Mouse (Mus musculus) cerebellum, adult (tissue): ENCODE measurements around the gene Ythdf2.
A peak's percentile ranks its signal among the peaks of the same experiment; 100 is the strongest.
"Not testable (repeated sequence)": the region's sequence is repeated elsewhere in the genome, so short reads cannot be mapped to it uniquely, and the experiment has no call there.

Experiments used
- ATAC-seq: cut with Nextera tagmentation; 2 replicates; pipeline ENCODE4 v1.9.2; 2017; ENCODE audit warnings: mild to moderate bottlenecking, moderate library complexity, mixed read lengths; ENCODE audit not compliant: insufficient number of reproducible peaks, low FRiP score, low TSS enrichment

Gene Ythdf2

GRCm38 (mm10) chr4:132211953-132212734, at the start of gene Ythdf2:
Gene Ythdf2, minus strand, starts transcription at chr4:132212303.
- ATAC-seq: peak; percentile 97

GRCm38 (mm10) chr4:132260404-132261379, 48.6 kb upstream of the Ythdf2 start:
- no peak for ATAC-seq

GRCm38 (mm10) chr4:132259248-132259647, 47.1 kb upstream of the Ythdf2 start:
- no peak for ATAC-seq

DNA sequence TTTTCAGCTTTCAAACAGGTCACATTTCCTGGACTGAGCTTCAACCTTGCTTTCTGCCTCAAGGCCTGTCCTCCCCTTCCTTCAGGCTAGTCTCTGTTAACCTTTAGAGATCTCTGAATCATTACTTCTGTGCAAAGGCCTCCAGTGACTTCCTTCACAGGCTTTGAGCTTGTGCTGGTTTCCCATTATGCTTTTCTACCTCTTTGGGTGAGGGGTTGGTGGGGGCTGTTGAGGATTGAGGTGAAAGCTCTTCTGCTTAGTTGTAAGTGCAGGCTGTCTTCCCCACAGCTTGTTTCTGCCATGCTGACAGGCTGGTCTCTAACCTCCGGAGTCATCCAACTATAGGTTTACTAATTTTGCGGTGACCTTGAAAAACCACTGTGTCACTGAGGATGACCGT, 44.3 kb upstream of the Ythdf2 start:
- no peak for ATAC-seq

DNA sequence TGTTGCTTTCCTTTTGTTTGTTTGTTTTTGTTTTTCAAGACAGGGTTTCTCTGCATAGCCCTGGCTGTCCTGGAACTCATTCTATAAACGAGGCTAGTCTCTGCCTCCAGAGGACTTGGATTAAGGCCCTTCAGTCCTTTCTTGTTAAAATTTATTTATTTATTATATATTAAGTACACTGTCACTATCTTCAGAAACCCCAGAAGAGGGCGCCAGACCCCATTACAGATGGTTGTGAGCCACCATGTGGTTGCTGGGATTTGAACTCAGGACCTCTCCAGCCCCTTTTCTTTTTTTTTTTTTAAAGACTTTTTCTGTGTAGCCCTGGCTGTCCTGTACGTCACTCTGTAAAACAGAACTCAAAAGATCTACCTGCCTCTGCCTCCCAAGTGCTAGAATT, 42.9 kb upstream of the Ythdf2 start:
- no peak for ATAC-seq

GRCm38 (mm10) chr4:132253622-132254021, 41.5 kb upstream of the Ythdf2 start:
- no peak for ATAC-seq

- no peak for ATAC-seq
Observed at GRCm38 (mm10) chr4:132253128-132253527, 41.0 kb upstream of the Ythdf2 start.

- no peak for ATAC-seq
Observed at GRCm38 (mm10) chr4:132251596-132251995, 39.5 kb upstream of the Ythdf2 start.

DNA sequence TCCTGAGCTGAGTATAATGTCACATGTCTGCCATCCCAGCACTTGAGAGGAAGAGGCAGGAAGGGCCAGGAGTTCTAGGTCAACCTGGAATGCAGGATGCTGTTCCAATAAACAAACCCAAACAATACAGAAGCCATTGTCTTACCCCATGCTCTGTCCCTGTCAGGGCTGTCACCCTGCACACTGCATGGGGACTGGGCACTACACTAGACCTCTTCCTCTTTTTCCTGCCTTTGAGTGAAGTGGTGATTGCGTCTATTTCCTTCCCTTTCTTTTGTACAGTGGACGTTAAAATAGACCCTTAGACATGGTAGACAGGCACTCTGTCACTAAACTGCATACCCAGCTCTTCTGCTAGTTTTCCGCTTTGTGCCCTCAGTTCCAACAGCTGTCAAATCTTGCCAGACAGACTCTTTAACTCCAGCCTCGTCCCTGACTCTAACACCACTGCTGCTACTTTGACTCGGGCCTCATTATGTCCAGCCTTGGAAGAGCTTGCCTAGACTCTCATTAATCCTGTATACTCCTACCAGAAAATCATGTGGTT, 35.4 kb upstream of the Ythdf2 start:
- ATAC-seq: no peak

GRCm38 (mm10) chr4:132245643-132246042, 33.5 kb upstream of the Ythdf2 start:
- ATAC-seq: no peak

DNA sequence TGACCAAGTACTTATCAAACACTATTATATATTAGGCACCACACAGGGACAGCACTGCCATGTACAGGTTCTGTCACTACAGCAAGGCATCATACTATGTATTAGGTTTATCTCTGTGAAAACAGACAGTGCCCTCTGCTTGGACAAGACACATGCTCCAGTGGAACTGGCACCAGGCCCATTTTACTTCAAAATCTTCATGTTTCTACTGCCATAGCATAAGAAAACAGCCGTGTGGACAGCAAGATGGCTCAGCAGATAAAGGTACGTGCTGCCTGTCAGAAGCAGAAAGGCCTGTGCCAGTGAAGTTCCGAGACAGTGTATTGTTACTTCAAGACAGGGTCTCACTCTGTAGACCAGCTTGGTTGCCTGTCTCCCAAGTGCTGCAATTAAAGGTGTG, 29.1 kb upstream of the Ythdf2 start:
- ATAC-seq: no peak

DNA sequence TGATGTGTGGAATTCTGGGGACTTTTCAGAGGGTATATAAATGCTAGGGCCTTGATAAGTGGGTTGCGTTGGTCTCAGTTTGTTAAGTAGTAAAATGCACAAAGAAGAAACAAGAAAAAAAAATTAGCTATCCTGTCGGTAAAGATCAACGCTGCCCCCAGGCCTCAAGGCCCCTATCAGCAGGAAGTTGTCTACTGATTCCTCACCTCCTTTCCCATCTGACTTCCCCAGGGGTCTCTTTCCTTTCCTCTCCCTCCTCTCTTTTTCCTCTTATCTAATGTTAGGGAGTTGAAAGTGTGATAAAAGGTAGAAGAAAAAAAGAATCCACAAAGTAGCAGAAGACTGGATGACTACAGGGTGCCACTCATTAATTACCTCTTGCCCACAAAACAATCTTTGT, 28.3 kb upstream of the Ythdf2 start:
- ATAC-seq: no peak

DNA sequence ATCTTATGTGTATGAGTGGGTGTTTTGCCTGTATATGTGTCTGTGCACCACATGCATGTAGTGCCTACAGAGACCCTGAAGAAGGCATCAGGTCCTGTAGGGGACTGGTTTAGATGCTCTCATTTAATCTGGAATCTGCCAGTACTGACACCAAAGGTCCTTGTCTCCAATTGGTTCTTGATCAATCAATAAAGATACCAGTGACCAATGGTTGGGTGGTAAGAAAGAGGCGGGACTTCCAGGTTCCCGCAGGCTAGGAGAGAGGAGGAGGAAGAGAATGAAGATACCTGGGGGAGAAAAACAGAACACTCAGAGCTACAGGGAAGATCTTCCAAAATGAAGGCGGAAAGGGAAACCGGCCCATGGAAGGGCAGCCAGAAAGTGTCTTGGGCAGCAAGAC, 26.3 kb upstream of the Ythdf2 start:
- no peak for ATAC-seq

DNA sequence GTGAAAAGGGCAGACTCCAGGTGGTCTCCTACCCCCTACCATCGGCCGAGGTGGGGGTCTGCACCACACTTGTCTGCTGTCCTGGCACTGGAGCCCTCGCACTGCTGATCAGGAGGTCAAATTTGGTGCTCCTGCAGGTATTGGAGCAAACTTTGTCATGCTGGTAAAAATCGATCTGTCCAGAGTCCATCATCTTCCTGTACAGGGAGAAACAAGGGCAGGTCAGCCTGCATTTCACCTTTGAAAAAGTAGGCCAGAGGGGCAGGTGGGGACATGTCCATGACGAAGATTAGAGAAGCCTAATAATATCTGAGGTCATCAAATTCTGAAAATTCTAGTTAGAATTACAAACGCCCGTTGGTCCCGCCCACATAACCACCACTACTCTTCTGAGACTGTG, 22.6 kb upstream of the Ythdf2 start:
- no peak for ATAC-seq

DNA sequence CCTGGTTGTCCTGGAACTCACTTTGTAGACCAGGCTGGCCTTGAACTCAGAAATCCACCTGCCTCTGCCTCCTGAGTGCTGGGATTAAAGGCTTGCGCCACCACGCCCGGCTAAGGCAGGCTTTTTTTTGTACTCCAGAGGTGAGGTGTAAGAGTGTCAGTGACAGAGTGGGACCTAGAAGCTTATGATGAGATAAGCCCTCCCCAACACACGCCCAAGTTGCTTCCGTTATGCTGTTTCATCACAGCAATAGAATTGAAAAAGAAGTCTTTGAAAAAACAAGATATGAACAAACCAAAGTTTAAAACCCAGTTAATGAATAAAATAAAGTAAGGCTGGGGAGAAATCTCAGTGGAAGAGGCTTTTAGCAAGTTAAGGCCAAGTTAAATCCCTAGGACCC, 18.3 kb upstream of the Ythdf2 start:
- ATAC-seq: no peak

DNA sequence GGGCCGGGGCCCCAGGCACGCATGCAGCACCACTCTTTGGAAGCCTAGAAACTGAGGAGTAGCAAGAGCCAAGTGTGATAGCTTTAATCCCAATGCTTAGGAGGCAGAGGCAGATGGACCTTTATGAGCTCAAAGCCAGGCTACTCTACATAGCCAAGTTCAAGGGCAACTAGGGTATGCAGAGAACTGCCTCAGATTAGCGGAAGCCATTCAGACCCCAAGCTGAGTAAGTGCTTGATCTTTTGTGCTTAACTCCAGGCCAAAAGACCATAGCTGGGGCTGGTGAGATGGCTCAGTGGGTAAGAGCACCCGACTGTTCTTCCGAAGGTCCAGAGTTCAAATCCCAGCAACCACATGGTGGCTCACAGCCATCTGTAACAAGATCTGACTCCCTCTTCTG, 9.9 kb upstream of the Ythdf2 start:
- not testable (repeated sequence) for ATAC-seq

DNA sequence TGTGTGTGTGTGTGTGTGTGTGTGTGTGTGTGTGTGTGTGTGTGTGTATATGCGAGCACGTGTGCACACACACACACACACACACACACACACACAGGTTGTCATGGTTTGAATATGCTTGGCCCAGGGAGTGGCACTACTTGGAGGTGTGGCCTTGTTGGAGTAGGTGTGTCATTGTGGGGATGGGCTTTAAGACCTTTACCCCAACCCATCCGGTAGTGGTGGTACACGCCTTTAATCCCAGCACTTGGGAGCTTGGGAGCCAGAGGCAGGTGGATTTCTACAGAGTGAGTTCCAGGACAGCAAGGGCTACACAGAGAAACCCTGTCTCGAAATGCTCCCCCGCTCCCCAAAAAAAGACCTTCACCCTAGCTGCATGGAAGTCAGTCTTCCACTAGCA, 6.3 kb upstream of the Ythdf2 start:
- ATAC-seq: not testable (repeated sequence)

- no peak for ATAC-seq
Observed at GRCm38 (mm10) chr4:132217781-132218180, 5.7 kb upstream of the Ythdf2 start.

DNA sequence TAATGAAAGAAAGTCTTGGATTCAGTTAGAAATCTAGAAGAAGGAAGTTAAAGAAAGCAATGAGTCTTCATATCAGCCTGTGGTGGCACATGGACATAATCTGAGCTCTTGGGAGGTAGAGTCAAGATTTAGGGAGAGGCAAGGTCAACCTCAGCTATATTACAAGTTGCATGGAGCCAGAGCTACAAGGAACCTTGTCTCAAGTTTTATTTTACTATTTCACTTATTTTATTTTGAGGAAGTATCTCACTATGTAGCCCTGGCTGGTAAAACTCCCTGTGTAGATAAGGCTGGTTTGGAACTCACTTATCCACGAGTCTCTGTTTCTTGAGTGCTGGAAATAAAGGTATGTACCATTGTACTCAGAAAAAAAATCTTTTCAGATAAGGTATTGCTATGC, 4.5 kb upstream of the Ythdf2 start:
- no peak for ATAC-seq

DNA sequence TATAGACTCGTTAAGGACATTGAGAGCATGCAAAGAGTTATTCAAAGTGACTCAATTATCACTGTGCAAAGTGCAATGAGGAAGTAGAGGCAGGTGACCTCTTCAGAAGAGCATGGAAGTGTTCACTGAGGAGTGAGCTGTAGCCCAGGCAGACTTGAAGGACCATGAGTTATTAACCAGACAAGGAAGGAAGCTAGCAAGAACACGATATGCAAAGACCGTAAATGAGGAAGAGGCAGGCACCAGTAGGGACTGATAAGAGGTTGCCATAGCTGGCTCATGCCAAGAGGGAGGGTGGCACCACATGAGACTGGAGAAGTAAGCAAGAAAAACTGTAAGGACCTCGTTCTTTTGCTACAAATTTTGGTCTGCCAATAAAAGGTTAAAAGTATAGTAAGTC, 2.7 kb upstream of the Ythdf2 start:
- ATAC-seq: no peak
